Mouse (Mus musculus): ENCODE measurements around the gene Cercam. TPM values are rescaled to one million over a fixed set of nuclear protein-coding genes. Genes with fewer than 3 reads are reported as not detected.
"Not testable (repeated sequence)": the region's sequence is repeated elsewhere in the genome, so short reads cannot be mapped to it uniquely, and the experiment has no call there.

Gene Cercam
- total RNA-seq, 4 experiments from 2014 or later, result 1.4 to 3.6 (median 1.7) TPM

DNA sequence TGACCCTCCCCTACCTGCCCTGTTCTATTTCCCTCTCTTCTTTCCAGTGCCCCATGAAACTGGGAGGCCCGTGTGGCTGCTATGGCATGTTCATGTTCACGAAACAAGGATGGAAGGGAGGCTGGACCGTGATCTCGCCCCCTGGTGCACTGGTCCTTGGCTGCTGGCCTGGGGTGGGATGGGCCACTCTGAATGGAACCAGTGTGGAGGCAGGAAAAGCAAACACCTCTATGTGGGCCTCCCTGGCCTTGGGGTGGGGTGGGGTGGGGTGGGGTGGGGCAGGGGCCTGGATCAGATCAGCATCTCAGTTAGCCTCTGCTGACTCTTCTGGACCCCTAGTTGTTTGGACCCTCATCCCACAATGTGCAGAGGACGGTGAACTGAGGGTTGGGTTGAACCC lies 15.2 kb upstream of the Cercam start:
- DNase-seq (ENCODE audit: low spot score in 2 of 2), result no peak

GRCm38 (mm10) chr2:29855585-29856210 lies 13.3 kb upstream of the Cercam start:
- no peak for DNase-seq (ENCODE audit: low spot score in 2 of 2)

DNA sequence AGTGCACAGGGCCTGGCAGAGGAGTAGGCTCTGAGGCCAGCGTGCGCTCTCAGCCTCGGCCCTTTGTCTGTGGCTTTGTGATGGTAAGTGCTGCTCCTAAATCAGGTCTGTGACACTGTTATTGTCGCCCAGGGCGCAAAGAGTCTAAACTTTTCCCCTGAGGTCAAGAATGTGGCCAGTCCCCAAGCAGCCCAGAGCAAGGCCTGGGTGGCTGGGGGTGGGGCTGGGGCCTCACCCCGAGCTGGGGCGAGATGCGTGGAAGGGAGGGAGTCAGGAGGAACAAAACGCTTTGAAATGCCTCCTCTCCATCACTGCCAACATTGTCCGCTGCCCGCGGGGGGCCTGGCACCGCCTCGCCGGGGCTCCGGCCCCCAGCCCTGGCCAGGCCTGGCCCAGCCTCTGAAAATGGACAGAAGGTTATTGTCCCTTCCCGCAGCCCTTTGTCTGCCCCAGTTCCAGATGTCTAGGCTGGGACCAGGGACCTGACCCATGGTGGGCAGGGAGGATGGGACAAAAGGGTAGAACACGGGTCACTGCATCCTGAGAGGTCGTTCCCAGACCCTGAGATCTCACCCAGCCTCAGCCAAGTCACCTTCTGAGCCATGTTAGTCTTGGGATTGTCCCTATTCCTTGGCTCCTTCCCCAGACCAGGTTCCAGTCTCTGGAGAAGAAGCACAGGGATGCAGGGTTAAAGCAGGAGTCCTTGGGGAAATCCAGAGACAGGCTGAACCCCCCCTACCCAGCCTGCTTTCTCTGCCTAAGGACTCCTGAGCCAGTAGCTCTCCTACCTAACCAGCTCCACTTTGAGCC lies 12.3 kb upstream of the Cercam start:
- DNase-seq (ENCODE audit: low spot score in 2 of 2), result no peak

DNA sequence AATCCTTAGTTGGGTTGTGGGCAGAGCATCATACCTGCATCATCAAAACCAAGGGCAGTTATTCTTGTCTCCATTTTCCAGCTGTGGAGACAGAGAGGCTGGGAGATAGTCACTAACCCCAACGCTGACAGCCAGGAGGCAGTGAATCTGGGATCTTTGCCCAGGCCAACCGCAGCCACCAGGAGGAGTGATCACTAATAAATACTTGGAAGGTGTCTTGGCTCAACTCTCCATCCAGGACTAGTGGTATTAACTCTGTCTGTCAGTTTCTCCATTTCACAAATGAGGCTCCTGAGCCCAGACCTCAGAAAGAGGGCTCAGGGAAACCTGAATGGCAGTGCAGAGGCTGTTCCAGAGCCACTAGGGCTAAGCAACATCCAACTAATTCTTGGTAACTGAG lies 11.6 kb upstream of the Cercam start:
- no peak for DNase-seq (ENCODE audit: low spot score in 2 of 2)

DNA sequence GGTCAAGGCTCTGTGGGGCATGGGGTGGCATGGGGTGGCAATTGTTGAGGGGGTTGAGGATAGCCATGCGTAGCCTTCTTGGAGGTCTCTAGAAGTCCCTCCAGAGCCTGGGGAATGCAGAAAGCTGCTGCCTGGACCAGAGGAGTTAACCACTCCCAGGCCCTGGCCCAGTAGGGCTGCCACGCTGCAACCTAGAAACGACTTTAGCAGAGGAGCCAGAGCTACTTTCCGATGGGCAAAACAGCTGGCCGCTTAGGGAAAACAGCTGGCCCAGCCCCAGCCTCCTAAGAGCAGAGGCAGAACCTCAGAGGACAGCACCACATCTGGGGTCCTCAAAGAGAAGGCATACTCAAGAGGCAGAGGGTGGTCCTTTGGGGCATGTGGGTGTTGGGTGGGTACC lies 11.0 kb upstream of the Cercam start:
- no peak for DNase-seq (ENCODE audit: low spot score in 2 of 2)

DNA sequence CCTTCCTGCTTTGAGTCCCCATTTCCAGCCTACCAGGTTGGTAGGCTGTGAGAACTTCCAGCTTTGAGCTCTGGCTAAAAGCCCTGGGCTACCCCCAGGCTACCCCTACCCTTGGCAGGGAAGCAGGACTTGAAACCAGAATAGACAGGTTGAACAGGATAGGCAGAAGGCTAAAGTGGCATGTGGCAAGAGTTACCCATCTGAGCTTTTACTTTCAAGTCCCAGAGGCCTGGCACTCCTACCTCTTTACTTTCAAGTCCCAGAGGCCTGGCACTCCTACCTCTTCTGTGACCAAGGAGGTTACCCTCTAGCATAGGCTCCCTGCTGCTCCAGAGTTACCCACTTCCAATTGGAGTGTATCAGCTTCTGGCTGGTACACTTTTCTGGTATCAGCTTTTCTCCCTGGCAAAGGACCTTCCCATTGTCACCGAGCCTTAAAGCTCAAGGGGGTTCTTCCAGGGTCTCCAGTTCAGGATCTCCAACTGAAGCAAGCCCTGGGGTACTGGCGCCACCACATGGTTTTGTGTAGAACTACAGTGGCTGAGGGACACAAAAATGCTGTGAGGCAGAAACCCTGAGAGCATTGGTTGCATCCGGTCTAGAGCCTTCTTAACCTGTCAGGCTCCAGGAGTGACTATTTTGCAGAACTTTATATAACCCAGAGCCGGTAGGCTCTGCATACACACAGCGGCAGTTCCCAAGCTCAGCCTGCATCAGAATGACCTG lies 10.1 kb upstream of the Cercam start:
- DNase-seq (ENCODE audit: low spot score in 2 of 2), result no peak

- DNase-seq (ENCODE audit: low spot score in 2 of 2), result no peak
Measured at GRCm38 (mm10) chr2:29865125-29865524, 3.8 kb upstream of the Cercam start.

- DNase-seq (ENCODE audit: low spot score in 2 of 2), result peak in 1 of 2 experiments; percentile 15
Measured at GRCm38 (mm10) chr2:29869646-29870451, 885 bp downstream of the Cercam start.

GRCm38 (mm10) chr2:29872581-29873295 lies 3.8 kb downstream of the Cercam start:
- no peak for DNase-seq (ENCODE audit: low spot score in 2 of 2)

DNA sequence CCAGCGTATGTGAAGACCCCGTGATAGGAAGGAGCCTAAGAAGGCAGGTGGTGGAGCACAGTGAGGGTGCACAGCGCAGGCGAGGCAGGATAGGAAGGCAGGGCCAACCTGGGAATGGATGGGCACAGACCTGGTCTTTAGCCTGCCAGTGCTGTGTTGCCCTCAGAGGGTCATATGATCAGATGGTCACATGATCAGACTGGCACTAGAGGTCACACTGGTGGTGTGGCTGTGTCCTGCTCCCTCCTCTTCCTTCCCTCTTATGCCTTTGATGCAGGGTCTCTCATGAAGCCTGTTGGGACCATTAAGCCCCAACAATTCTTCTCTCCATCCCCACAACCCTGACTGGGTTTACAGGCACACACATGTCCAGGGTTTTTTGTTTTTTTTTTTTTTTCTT lies 4.8 kb downstream of the Cercam start:
- DNase-seq (ENCODE audit: low spot score in 2 of 2), result no peak

- DNase-seq (ENCODE audit: low spot score in 2 of 2), result no peak
Measured at GRCm38 (mm10) chr2:29878061-29878460, 9.1 kb downstream of the Cercam start.

DNA sequence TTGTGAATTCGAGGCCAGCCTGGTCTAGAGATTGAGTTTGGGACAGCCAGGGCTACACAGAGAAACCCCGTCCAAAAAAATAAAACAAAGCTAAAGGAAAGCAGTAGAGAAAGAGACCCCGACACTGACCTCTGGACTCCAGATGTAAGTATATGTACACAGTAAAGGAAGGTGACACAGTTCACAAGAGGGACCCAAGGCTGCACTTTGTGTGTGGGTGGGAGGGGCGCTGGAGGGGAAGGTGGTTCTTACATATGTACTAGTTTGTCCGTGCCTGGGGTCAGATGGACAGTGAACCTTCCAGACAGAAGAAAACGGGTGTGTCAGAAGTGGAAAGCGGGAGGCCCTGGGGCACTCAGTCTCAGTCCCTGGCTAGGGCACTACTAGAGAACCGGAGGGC lies 10.2 kb downstream of the Cercam start:
- no peak for DNase-seq (ENCODE audit: low spot score in 2 of 2)

DNA sequence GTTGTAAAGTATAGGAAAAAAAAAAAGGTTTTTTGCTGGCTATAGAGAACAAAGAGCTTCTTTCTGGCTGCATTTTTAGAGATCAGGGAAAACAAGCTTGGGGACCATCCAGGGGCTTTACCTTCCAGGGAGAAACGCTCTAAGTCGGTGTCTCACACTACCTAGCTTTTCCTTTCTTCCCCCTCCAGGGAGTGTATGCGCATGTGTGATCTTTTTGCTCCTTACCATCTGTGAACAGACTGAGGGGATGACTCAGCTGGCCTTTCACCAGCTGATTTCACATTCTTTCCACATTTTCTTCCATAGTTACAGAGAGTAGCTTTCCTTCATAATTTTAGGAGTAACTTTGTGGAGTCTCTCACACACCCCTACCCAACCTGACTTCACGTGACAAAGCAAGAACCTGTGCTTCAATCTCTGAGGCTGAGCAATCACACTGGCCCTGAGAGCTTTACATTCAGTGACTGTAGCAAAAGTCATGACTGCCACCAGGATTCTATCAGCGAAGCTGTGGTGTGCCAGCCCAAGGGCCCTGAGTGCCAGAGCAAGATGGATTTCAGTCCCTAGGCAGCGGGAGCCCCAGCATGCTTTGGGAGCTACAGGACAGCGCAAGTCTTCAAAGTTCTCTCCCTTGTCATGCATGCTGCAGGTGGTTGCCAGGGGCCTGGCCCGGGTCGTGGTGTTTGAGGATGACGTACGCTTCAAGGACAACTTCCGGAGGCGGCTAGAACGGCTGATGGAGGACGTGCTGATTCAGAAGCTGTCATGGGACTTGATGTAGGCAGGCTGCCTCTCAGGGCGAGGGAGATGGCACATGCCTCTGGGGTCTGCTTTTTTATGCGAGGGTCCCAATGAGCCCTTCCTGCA lies 11.2 kb downstream of the Cercam start:
- no peak for DNase-seq (ENCODE audit: low spot score in 2 of 2)

GRCm38 (mm10) chr2:29886659-29887292 lies 17.8 kb downstream of the Cercam start:
- not testable (repeated sequence) for DNase-seq (ENCODE audit: low spot score in 2 of 2)

DNA sequence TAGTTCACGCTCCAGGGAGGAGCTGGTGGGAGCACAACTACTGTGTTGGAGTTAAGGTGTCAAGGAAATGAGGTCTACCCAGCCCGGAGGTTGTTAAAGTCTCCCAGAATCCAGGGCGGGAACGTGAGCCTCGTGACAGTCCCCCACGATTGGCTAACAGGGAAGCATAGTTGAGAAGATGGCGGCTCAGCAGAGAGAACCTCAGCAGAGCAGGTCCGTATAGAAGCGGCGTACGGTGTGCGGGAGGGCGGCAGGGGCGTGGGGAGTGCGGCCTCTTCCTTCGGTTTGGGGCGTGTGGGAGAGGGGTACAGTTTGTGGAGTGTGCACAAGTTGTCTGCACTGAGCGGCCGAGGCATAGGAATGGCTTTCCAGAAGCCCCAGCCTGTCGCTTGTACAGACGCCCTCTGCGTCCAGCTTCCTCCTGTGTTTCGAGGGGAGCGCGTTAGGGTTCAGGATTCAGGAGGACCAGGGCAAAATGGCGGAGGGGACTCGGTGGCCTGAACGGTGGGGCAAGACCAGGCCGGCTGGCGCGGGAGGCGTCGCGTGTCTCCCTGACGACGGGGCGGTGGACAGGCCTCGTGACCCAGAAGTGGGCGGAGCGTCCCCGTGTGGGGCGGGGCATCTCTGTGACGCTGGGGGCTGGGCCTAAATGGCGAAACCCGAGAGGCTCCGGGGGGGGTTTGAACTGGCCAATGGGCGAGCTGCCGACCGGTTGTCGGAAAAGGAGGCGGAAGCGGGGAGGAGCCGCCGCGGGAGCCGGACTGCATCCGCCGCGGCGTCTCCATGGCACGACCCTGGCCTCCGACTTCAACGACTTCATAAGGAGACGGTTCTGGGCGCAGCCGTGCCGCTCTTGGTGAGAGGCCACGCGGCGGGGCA lies 20.3 kb downstream of the Cercam start, which contains the start of gene Odf2:
TSS of gene Odf2 (plus strand) at position 156 of the 879 bp plus-strand sequence.
- DNase-seq (ENCODE audit: low spot score in 2 of 2), result peak; percentile 99 to 100

GRCm38 (mm10) chr2:29889991-29890833 lies 21.2 kb downstream of the Cercam start:
- peak; percentile 73 to 76 for DNase-seq (ENCODE audit: low spot score in 2 of 2)

- DNase-seq (ENCODE audit: low spot score in 2 of 2), result no peak
Measured at GRCm38 (mm10) chr2:29891773-29892172, 22.8 kb downstream of the Cercam start.

Data from gastrocnemius, adult 8-10 months (tissue).